Mouse (Mus musculus) forebrain, embryonic 13.5 days (tissue): ENCODE data around the gene Ncoa6. TPM values are rescaled to one million over a fixed set of nuclear protein-coding genes. Genes with fewer than 3 reads are reported as not detected.

ENCODE experiments used
- ATAC-seq: fragments of 200-750 bp; cut with Nextera tagmentation; 2 replicates; pipeline ENCODE4 v1.8.0; 2017
- H3K27ac ChIP-seq: fragments of 300-500 bp; sonication (generic); 2 replicates; pipeline ENCODE4 v1.5.1; 2015; ENCODE audit warnings: inconsistent platforms, mild to moderate bottlenecking, moderate library complexity
- H3K27me3 ChIP-seq: fragments of 300-500 bp; sonication (generic); 2 replicates; pipeline ENCODE4 v1.6.1; 2015; ENCODE audit warnings: mild to moderate bottlenecking, inconsistent platforms
- H3K36me3 ChIP-seq: fragments of 300-500 bp; sonication (generic); 2 replicates; pipeline ENCODE4 v1.6.1; 2015; ENCODE audit warnings: mild to moderate bottlenecking, inconsistent platforms; ENCODE audit not compliant: poor library complexity, severe bottlenecking
- H3K4me1 ChIP-seq: fragments of 300-500 bp; sonication (generic); 2 replicates; pipeline ENCODE4 v1.6.1; 2015; ENCODE audit warnings: inconsistent platforms
- H3K4me2 ChIP-seq: fragments of 300-500 bp; sonication (generic); 2 replicates; pipeline ENCODE4 v1.6.1; 2015; ENCODE audit warnings: inconsistent platforms, mild to moderate bottlenecking, moderate library complexity
- H3K4me3 ChIP-seq: fragments of 300-500 bp; sonication (generic); 2 replicates; pipeline ENCODE4 v1.5.1; 2015; ENCODE audit warnings: mild to moderate bottlenecking, inconsistent platforms
- H3K9ac ChIP-seq: fragments of 300-500 bp; sonication (generic); 2 replicates; pipeline ENCODE4 v1.6.1; 2015; ENCODE audit warnings: mild to moderate bottlenecking, inconsistent platforms
- H3K9me3 ChIP-seq: fragments of 300-500 bp; sonication (generic); replicated peaks from 2 replicates; pipeline ENCODE4 v1.6.1; 2016; ENCODE audit warnings: inconsistent platforms
- WGBS: fragments of 180-500 bp; shearing (Covaris S2); methylation state at CpG from one replicate; pipeline ENCODE4 v1.1.7; 2015; 5-methylcytosine and 5-hydroxymethylcytosine counted together
- microRNA counts: library from miRNA; unstranded; fragments of <30 nt; microRNA quantifications from one replicate; lab custom pipeline; 2016
- microRNA-seq: library from miRNA; unstranded; fragments of <30 nt; microRNA quantifications from one replicate; pipeline ENCODE4, GENCODE M21; 2016
- polyA plus RNA-seq: library from polyadenylated mRNA; unstranded; fragments of >200 nt; fragmentation: Nextera tagmentation; extraction: Ambion mirVana; gene quantifications from 2 replicates; pipeline ENCODE4 v1.2.1, GENCODE M21; 2015

Ncoa6 gene
- polyA plus RNA-seq, 1 experiment from 2014 or later, result 30.5 TPM

DNA sequence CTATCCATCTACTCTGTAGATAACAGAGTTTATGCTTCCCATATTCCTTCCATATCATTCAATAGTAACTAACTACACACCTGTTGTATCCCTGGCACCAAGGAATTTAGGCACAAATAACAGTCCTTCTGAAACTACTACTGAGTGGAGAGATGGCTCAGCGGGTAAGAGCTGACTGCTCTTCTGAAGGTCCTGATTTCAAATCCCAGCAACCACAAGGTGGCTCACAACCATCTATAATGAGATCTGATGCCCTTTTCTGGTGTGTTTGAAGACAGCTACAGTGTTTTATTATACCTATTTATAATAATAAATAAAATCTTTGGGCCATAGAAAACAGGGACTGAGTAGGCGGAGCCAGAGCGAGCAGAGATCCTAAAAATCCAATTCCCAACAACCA, 119.3 kb downstream of the Ncoa6 start:
- H3K4me2 ChIP-seq, result no peak overlapping the region
- no peak overlapping the region for H3K27ac ChIP-seq
- no peak overlapping the region for H3K4me3 ChIP-seq
- no peak for ATAC-seq
- no peaks in the 10 kb centered on the region for H3K9me3 ChIP-seq
- H3K4me1 ChIP-seq, result peaks cover 14% of the 10 kb centered on the region
- no peaks in the 10 kb centered on the region for H3K27me3 ChIP-seq
- H3K36me3 ChIP-seq, result no peaks in the 10 kb centered on the region
- no peak overlapping the region for H3K9ac ChIP-seq
- 91% methylated on average over 3 of the region's 3 CpGs for WGBS

DNA sequence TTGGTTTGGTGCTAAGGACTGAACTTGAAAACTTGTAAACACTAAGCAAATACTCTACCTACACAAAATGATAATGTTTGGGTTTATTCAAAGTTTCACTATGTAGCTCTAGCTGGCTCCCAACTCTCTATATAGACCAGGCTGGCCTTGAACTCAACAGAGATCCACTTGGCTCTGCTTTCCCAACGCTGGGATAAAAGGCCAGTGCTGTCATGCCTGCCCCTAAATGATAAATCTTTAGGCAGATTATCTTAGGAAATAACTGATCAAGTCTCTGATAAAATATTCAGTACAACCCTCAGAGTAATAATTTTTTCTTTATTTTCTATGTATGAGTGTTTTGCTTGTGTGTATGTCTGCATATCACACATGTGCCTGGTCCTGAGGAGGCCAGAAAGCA, 127.0 kb downstream of the Ncoa6 start:
- WGBS, result 76% methylated on average over 1 of the region's 1 CpGs
- Histone ChIP-seq H3K4me1 (no peaks in the 10 kb centered on the region), H3K27ac (no peak overlapping the region), H3K27me3 (no peaks in the 10 kb centered on the region), H3K4me3 (no peak overlapping the region), H3K4me2 (no peak overlapping the region), H3K36me3 (peaks cover 24% of the 10 kb centered on the region; the same call in 1 of the 2 replicates), H3K9me3 (no peaks in the 10 kb centered on the region), H3K9ac (no peak overlapping the region)
- no peak for ATAC-seq

MicroRNAs within 50 kb of the gene (microRNA counts, 519-probe panel; counts per million panel counts)
- microRNA mmu-miR-695 (lab: Ali Mortazavi, UCI), result 177 counts per million, percentile 53 among the panel's probes with 10 or more counts

Small RNA genes within 50 kb of the gene (microRNA-seq; reads per million reads assigned to microRNA genes)
- not detected for gene Mir695

Other genes starting within 250 kb of the Ncoa6 start
- 608 and 639 TPM in 2 replicates for gene Dynlrb1, start 237.4 kb downstream of the Ncoa6 start, polyA plus RNA-seq
- 209 and 234 TPM in 2 replicates for gene Map1lc3a, start 197.6 kb downstream of the Ncoa6 start, polyA plus RNA-seq
- 44.6 and 49.1 TPM in 2 replicates for gene Pigu, start 116.5 kb downstream of the Ncoa6 start, polyA plus RNA-seq
- 72.3 and 72.8 TPM in 2 replicates for gene Trp53inp2, start 92.8 kb downstream of the Ncoa6 start, polyA plus RNA-seq
- gene Acss2, start 44.1 kb upstream of the Ncoa6 start, polyA plus RNA-seq, result 19.0 and 22.8 TPM in 2 replicates
- 33.7 and 39.4 TPM in 2 replicates for gene Ggt7, start 44.3 kb upstream of the Ncoa6 start, polyA plus RNA-seq
- 16.7 and 18.7 TPM in 2 replicates for gene Gss, start 118.9 kb upstream of the Ncoa6 start, polyA plus RNA-seq
- gene Myh7b, start 137.3 kb upstream of the Ncoa6 start, polyA plus RNA-seq, result 0.28 and 0.61 TPM in 2 replicates
- 142 and 144 TPM in 2 replicates for gene Trpc4ap, start 218.5 kb upstream of the Ncoa6 start, polyA plus RNA-seq